Mouse (Mus musculus) thymus, adult 2 months (tissue): ENCODE measurements around the gene Bckdk. TPM values are rescaled to one million over a fixed set of nuclear protein-coding genes. Genes with fewer than 3 reads are reported as not detected.

ENCODE experiments used
- DNase-seq: peaks from one replicate; pipeline ENCODE4 v3.0.0; 2021
- H3K27ac ChIP-seq: fragments of 200-500 bp; 2 replicates; pipeline ENCODE4 v1.5.1; 2012; ENCODE audit warnings: low read length, control low read depth; ENCODE audit not compliant: control insufficient read depth, insufficient read depth
- H3K27me3 ChIP-seq: fragments of 200-500 bp; 2 replicates; pipeline ENCODE4 v1.6.1; 2012; ENCODE audit warnings: mild to moderate bottlenecking, low read length, moderate library complexity, mixed read lengths; ENCODE audit not compliant: control insufficient read depth, insufficient read depth
- H3K36me3 ChIP-seq: fragments of 200-500 bp; 2 replicates; pipeline ENCODE4 v1.6.1; 2012; ENCODE audit warnings: mild to moderate bottlenecking, low read length, moderate library complexity; ENCODE audit not compliant: control insufficient read depth, insufficient read depth
- H3K4me1 ChIP-seq: fragments of 200-500 bp; replicated peaks from 2 replicates; pipeline ENCODE4 v1.6.1; 2012; ENCODE audit warnings: low read length; ENCODE audit not compliant: control insufficient read depth, insufficient read depth
- H3K4me3 ChIP-seq: fragments of 200-500 bp; 2 replicates; pipeline ENCODE4 v1.5.1; 2012; ENCODE audit warnings: mild to moderate bottlenecking, low read length, control low read depth, moderate library complexity; ENCODE audit not compliant: control insufficient read depth, insufficient read depth
- CTCF ChIP-seq: fragments of 200-500 bp; IDR thresholded peaks from 2 replicates; pipeline ENCODE4 v1.5.1; 2012; ENCODE audit warnings: mild to moderate bottlenecking, control low read depth, low read length, moderate library complexity, borderline replicate concordance; ENCODE audit not compliant: control insufficient read depth, poor library complexity, insufficient read depth; ENCODE audit errors: extremely low read depth
- POLR2A ChIP-seq: fragments of 200-500 bp; IDR thresholded peaks from 2 replicates; pipeline ENCODE4 v1.6.1; 2012; ENCODE audit warnings: mild to moderate bottlenecking, low read length, control low read depth, moderate library complexity; ENCODE audit not compliant: control insufficient read depth, poor library complexity, insufficient read depth; ENCODE audit errors: extremely low read depth
- WGBS: fragments of 180-500 bp; shearing (Covaris S2); methylation state at CpG from one replicate; pipeline ENCODE4 v1.1.7; 2018; 5-methylcytosine and 5-hydroxymethylcytosine counted together
- polyA plus RNA-seq: library from polyadenylated mRNA; depleted of rRNA; stranded (reverse); fragments of >200 nt; gene quantifications from 2 replicates; pipeline ENCODE4 v1.2.3, GENCODE M21; 2012

The Bckdk gene
- polyA plus RNA-seq, 1 experiment = 94.9 TPM

DNA sequence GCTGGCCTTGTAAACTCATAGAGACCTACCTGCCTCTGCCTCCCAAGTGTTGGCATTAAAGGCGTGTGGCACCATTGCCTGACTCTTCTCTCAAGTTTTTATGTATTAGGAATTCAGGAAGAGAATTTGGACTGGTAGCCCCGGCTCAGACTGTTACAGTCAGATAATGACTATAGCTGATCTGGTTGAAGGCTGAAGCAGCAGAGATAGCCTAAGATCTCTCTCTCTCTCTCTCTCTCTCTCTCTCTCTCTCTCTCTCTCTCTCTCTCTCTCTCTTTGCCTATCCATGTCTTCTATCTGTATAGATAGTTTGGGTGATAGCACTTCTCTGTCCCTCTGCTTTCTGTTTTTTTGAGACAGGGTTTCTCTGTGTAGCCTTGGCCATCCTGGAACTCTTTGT is 2.1 kb upstream of the Bckdk start:
- 96% methylated on average over 2 of the region's 2 CpGs for WGBS
- TF ChIP-seq CTCF = no peak
- TF ChIP-seq POLR2A = no peak
- Histone ChIP-seq H3K27me3 (no peaks in the 10 kb centered on the region), H3K36me3 (no peaks in the 10 kb centered on the region; the same call in 1 of the 2 replicates), H3K4me3 (no peak overlapping the region), H3K27ac (no peak overlapping the region), H3K4me1 (peaks cover 35% of the 10 kb centered on the region)
- DNase-seq = no peak

DNA sequence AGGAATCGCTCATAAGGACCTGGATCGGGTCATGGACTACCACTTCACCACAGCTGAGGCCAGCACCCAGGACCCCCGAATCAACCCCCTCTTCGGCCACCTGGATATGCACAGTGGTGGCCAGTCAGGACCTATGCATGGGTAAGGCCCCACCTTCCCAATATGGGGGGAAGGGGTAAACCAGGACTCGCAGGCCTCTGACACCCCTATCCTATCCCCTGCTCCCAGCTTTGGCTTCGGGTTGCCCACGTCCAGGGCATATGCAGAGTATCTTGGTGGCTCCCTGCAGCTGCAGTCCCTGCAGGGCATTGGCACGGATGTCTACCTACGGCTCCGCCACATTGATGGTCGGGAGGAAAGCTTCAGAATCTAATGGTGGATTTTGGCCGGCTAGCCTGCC is 4.1 kb downstream of the Bckdk start:
- TF ChIP-seq POLR2A (no peak), CTCF (no peak)
- no peaks in the 10 kb centered on the region for H3K27me3 ChIP-seq
- no peak for DNase-seq
- H3K4me3 ChIP-seq = no peak overlapping the region
- WGBS = 97% methylated on average over 12 of the region's 12 CpGs
- H3K27ac ChIP-seq = no peak overlapping the region
- peaks cover 15% of the 10 kb centered on the region for H3K4me1 ChIP-seq
- H3K36me3 ChIP-seq = peaks cover 15% of the 10 kb centered on the region; the same call in 1 of the 2 replicates

DNA sequence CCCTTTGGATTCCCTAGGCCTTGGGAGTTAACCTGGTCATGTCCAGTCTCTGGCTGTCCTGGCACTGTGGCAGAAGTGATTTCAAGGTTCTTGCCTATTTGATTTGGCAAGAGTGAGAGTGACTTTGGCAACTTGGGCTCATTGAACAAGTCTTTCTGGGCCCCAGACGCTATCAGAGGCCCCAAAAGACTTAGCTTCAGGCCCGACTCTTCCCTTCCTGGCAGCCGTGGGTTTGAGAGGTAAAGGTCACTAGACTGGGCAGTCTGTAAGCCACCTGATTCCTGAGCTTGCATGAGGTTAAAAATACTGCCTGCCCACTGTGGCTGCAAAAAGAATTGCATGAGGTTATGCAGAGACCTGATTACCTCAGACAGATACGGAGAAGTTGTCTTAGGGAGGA is 4.8 kb downstream of the Bckdk start:
- no peak for TF ChIP-seq POLR2A
- no peak for TF ChIP-seq CTCF
- Histone ChIP-seq H3K27me3 (no peaks in the 10 kb centered on the region), H3K4me3 (no peak overlapping the region), H3K27ac (no peak overlapping the region), H3K4me1 (peaks cover 15% of the 10 kb centered on the region), H3K36me3 (peaks cover 15% of the 10 kb centered on the region; the same call in 1 of the 2 replicates)
- no peak for DNase-seq
- 96% methylated on average over 4 of the region's 4 CpGs for WGBS

DNA sequence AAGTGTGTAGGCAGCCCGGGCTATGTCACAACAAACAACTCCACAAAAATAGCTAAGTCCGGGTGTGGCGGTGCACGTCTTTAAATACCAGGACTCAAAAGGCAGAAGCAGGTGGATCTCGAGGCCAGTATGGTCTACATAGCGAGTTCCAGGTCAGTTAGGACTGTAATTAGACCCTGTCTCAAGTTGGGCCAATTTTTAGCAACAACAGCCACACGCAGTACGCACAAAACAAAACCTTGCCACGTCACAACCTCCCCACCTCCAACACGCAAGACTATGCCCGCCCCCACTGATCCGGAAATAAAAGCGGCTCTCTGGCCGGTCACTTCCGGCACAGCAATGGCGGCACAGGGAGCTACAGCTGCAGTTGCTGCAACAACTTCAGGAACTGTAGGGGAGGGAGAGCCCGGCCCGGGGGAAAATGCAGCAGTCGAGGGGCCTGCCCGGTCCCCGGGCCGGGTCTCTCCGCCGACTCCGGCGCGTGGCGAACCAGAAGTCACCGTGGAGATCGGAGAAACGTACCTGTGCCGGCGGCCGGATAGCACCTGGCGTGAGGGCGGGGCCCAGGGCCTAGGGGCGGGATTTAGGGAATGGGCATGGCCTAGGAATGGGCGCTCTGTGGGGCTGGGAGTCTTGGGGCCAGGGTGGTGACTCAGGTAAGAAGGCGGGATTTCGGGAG is 8.4 kb downstream of the Bckdk start, which contains the start of gene Kat8:
Gene Kat8 (plus strand): TSS at position 327 of the 682 bp plus-strand sequence.
- Histone ChIP-seq H3K36me3 (peaks cover 22% of the 10 kb centered on the region), H3K27me3 (no peaks in the 10 kb centered on the region), H3K27ac (peak within 1 kb of the TSS; percentile 44; the same call in 1 of the 2 replicates), H3K4me3 (peak within 1 kb of the TSS; percentile 99), H3K4me1 (peaks cover 3% of the 10 kb centered on the region)
- peak; percentile 80 for DNase-seq
- peak; percentile 45; the same call in 1 of the 2 replicates for TF ChIP-seq CTCF
- peak; percentile 72 for TF ChIP-seq POLR2A
- WGBS = 4% methylated on average over 40 of the region's 40 CpGs

DNA sequence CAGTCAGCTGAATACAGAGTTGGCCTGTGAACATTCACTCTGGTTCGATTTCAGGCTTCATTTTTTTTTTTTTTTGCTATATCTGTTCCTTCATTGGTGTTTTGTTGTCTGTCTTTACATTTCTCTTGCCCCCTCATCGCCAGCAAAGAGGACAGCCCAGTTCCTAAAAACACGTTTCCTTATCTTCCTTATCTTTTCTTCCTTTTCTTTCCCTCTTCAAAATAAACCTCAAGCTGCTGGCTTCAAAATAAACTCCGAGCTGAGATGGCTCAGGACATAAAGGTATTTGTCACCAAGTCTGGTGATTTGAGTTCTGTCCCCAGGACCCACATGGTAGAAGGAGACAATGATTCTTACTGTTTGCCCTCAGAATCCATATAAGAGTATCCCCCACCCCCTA is 9.1 kb downstream of the Bckdk start:
- H3K27ac ChIP-seq = no peak overlapping the region
- peaks cover 16% of the 10 kb centered on the region for H3K36me3 ChIP-seq
- peak overlapping the region; percentile 99 for H3K4me3 ChIP-seq
- no peak for TF ChIP-seq POLR2A
- no peak for TF ChIP-seq CTCF
- 6% methylated on average over 4 of the region's 4 CpGs for WGBS
- peaks cover 3% of the 10 kb centered on the region for H3K4me1 ChIP-seq
- no peaks in the 10 kb centered on the region for H3K27me3 ChIP-seq
- no peak for DNase-seq

DNA sequence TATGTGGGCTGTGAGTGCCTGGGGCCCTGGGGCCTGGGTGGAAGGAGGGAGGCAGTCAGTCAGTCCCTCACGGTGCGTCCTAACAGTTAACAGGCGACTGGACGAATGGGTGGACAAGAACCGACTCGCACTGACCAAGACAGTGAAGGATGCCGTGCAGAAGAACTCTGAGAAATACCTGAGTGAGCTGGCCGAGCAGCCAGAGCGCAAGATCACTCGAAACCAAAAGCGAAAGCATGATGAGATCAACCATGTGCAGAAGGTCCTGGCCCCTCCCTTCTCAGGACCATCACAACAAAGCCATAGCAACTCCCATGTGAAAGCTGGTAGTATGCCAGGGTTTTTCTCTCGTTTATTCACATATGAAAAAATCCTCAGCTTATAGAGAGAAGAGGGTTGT is 11.4 kb downstream of the Bckdk start:
- peaks cover 12% of the 10 kb centered on the region for H3K36me3 ChIP-seq
- WGBS = 76% methylated on average over 12 of the region's 12 CpGs

DNA sequence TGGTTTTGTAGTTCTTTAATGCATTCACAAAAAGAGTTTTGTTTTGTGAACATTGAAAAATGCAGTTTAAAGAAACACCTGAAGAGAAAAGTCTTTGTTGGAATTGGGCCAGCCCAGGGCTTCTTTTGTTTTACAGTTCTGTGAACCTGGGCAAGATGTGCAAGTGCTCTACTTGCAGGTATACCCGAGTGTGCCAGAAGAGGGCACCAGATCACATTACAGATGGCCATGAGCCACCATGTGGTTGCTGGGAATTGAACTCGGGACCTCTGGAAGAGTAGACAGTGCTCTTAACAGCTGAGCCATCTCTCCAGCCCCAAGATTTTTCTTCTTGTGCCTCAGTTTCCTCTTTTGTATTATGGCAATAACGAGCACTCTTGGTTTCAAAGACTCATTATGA is 14.3 kb downstream of the Bckdk start:
- WGBS = 52% methylated on average over 3 of the region's 3 CpGs
- H3K27ac ChIP-seq = no peak overlapping the region
- peak; percentile 75 for DNase-seq
- H3K27me3 ChIP-seq = no peaks in the 10 kb centered on the region
- H3K4me3 ChIP-seq = no peak overlapping the region
- peaks cover 12% of the 10 kb centered on the region for H3K36me3 ChIP-seq
- H3K4me1 ChIP-seq = 0 out of 2 replicates have a peak, but pooled peaks cover 3% of the 10 kb centered on the region
- TF ChIP-seq POLR2A (no peak), CTCF (no peak)

More for the DNA sequence above, 11.4 kb downstream of the Bckdk start:
- Histone ChIP-seq H3K4me3 (no peak overlapping the region), H3K4me1 (peaks cover 3% of the 10 kb centered on the region), H3K27ac (no peak overlapping the region), H3K27me3 (no peaks in the 10 kb centered on the region)
- no peak for DNase-seq
- no peak for TF ChIP-seq CTCF
- TF ChIP-seq POLR2A = no peak
